Mouse (Mus musculus): ENCODE data around the gene Il17rd. TPM values are rescaled to one million over a fixed set of nuclear protein-coding genes. Genes with fewer than 3 reads are reported as not detected.

Gene Il17rd
- total and polyA plus RNA-seq, 2 experiments from 2014 or later, result 1.5 to 7.2 TPM

DNA sequence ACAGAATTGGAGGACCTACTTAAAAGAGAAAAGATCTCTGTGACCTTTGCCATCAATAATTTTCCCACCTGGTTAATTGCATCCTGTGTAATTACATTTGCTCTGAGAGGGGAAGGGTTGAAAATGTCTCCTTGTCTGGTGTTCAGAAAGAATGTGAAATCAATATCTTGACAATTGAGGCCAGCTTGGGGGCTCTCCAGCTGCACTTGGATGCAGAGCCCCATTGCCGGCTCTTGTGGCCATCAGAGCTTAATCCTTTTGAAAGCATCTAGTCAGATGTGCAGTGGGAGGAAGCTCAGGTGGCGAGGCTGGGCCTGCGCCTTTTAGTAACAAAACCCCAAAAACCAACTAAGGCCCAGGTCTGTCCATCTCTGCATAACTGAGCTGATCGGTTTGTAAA lies 47.3 kb downstream of the Il17rd start:
- Histone ChIP-seq H3K4me1 (ENCODE audit: insufficient read depth) (no peaks in the 10 kb centered on the region), H3K27me3 (ENCODE audit: insufficient read depth, low read length) (no peaks in the 10 kb centered on the region), H3K36me3 (ENCODE audit: insufficient read depth) (no peaks in the 10 kb centered on the region), H3K4me2 (ENCODE audit: low read depth) (no peak overlapping the region), H3K27ac (ENCODE audit: low read depth, low read length) (no peak overlapping the region), H3K9ac (no peak overlapping the region), H3K4me3 (ENCODE audit: low read depth, low read length) (no peak overlapping the region), H3K9me3 (ENCODE audit: low read length) (no peaks in the 10 kb centered on the region)
- 69% methylated on average over 4 of the region's 4 CpGs for WGBS
- DNase-seq (no peak), ATAC-seq (no peak)
- TF ChIP-seq CTCF (IDR thresholded peaks at IDR 0.05; ENCODE audit: low read depth), result no peak

DNA sequence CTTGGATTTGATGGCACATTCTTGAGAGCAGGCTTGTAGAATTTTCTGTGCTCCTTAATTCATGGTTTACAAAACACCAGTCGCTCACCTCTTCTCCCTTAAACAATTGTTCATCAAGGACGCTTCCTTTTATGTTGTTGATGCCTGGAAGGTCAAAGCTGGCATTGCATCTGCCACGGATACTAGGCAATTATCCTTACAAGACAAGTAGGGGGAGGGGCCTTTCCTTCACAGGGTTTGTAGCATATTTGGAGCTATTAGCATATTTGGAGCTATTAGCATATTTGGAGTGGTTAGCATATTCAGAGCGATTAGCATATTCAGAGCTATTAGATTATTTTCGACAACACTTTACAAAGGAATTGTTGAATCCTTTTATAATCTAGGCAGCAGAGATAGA lies 55.5 kb downstream of the Il17rd start:
- WGBS, result 23% methylated on average over 5 of the region's 5 CpGs
- ATAC-seq, result peak; percentile 69; the same call in 1 of the 2 replicates
- H3K27ac ChIP-seq (ENCODE audit: low read depth, low read length), result no peak overlapping the region
- no peak for TF ChIP-seq CTCF (IDR thresholded peaks at IDR 0.05; ENCODE audit: low read depth)
- H3K9me3 ChIP-seq (ENCODE audit: low read length), result no peaks in the 10 kb centered on the region
- H3K36me3 ChIP-seq (ENCODE audit: insufficient read depth), result no peaks in the 10 kb centered on the region
- H3K4me2 ChIP-seq (ENCODE audit: low read depth), result no peak overlapping the region
- H3K4me1 ChIP-seq (ENCODE audit: insufficient read depth), result no peaks in the 10 kb centered on the region
- DNase-seq, result no peak
- H3K9ac ChIP-seq, result no peak overlapping the region
- no peak overlapping the region for H3K4me3 ChIP-seq (ENCODE audit: low read depth, low read length)
- H3K27me3 ChIP-seq (ENCODE audit: insufficient read depth, low read length), result no peaks in the 10 kb centered on the region

DNA sequence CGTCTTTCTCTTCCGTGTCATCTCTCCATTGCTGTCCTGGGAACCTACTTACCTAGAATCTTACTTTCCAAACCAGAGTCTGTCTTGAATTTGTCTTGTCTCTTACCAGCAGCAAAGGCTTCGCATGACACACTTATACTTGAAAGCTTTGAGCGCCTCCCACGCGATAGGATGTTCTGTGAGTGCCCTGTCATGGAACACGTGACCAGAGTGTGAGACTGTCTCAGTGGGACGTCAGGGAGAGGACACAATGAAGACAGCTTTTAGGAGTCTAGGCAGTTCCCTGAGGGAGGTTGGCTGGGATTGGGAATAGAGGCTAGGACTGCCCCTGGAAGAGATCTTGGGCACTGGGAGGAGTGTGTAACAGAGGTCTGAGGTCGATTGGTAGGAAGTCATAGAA lies 57.4 kb downstream of the Il17rd start:
- DNase-seq, result no peak
- Histone ChIP-seq H3K27ac (ENCODE audit: low read depth, low read length) (no peak overlapping the region), H3K36me3 (ENCODE audit: insufficient read depth) (no peaks in the 10 kb centered on the region), H3K4me1 (ENCODE audit: insufficient read depth) (no peaks in the 10 kb centered on the region), H3K9ac (no peak overlapping the region), H3K9me3 (ENCODE audit: low read length) (no peaks in the 10 kb centered on the region), H3K4me3 (ENCODE audit: low read depth, low read length) (no peak overlapping the region), H3K27me3 (ENCODE audit: insufficient read depth, low read length) (no peaks in the 10 kb centered on the region), H3K4me2 (ENCODE audit: low read depth) (no peak overlapping the region)
- 67% methylated on average over 9 of the region's 9 CpGs for WGBS
- ATAC-seq, result no peak
- TF ChIP-seq CTCF (IDR thresholded peaks at IDR 0.05; ENCODE audit: low read depth), result no peak

DNA sequence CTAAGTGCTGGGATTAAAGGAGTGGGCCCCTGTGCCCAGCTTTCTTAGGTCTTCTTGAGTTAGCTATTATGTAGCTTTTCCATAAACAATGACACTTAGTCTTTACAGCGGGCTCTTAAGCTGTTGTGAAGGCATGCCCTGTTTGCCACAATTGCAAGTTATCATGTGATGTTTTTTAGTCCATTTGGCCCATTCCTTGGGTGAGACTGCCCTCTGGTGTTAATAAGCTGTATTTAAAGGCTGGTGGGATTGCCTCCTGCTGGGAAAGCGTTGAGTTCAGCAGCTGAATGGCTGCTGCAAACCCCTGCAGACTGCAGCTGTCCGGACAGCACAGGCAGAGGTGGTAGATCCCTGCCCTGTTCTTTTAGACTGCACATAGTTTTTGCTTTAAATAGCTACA lies 58.0 kb downstream of the Il17rd start:
- Histone ChIP-seq H3K4me3 (ENCODE audit: low read depth, low read length) (no peak overlapping the region), H3K9ac (no peak overlapping the region), H3K36me3 (ENCODE audit: insufficient read depth) (no peaks in the 10 kb centered on the region), H3K27me3 (ENCODE audit: insufficient read depth, low read length) (no peaks in the 10 kb centered on the region), H3K27ac (ENCODE audit: low read depth, low read length) (no peak overlapping the region), H3K4me1 (ENCODE audit: insufficient read depth) (no peaks in the 10 kb centered on the region), H3K4me2 (ENCODE audit: low read depth) (no peak overlapping the region), H3K9me3 (ENCODE audit: low read length) (no peaks in the 10 kb centered on the region)
- peak; percentile 94 for TF ChIP-seq CTCF (IDR thresholded peaks at IDR 0.05; ENCODE audit: low read depth)
- DNase-seq, result peak; percentile 91
- 6% methylated on average over 3 of the region's 3 CpGs for WGBS
- peak; percentile 62 for ATAC-seq

DNA sequence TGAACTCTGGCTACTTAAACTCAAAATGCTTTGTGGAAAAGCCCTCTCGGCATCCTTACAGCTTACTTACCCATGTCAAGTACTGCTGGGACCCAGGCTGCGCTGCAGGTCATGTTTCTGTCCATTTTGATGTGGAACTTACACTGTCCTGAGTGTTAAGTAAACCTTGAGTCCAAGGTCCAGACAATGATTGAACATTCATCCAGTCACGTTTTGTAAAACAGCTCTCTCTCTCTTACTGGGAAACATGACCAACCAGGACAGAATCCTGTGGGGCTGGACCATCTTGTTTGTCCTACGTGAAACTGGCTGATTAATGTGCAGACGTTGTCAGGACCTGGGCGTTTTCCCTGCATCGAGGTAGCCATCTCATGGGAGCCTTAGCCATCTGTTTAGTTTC lies 63.0 kb downstream of the Il17rd start:
- H3K36me3 ChIP-seq (ENCODE audit: insufficient read depth), result no peaks in the 10 kb centered on the region
- ATAC-seq (no peak), DNase-seq (no peak)
- no peak overlapping the region for H3K4me2 ChIP-seq (ENCODE audit: low read depth)
- WGBS, result 81% methylated on average over 7 of the region's 7 CpGs
- H3K4me3 ChIP-seq (ENCODE audit: low read depth, low read length), result no peak overlapping the region
- H3K27me3 ChIP-seq (ENCODE audit: insufficient read depth, low read length), result no peaks in the 10 kb centered on the region
- no peak overlapping the region for H3K27ac ChIP-seq (ENCODE audit: low read depth, low read length)
- H3K9ac ChIP-seq, result no peak overlapping the region
- no peaks in the 10 kb centered on the region for H3K4me1 ChIP-seq (ENCODE audit: insufficient read depth)
- no peak for TF ChIP-seq CTCF (IDR thresholded peaks at IDR 0.05; ENCODE audit: low read depth)
- no peaks in the 10 kb centered on the region for H3K9me3 ChIP-seq (ENCODE audit: low read length)

DNA sequence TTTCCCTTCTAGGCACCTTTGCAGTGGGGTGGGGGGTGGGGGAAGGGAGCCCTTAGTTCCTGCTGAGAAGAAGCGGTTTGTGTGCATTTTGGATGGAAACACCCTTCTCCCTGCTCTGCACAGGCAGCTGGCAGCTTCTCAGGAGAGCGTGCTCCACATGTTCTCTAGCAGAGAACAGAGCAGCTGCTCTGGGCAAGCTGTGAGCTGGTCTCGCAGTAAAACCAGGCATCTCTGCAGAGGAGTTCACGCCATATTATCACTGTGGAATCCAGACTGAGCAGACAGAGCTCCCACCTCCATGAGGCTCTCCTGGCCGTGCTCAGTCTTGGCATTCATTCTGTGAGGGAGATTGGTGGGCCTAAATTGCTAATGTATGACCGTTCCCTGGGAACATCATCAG lies 64.0 kb downstream of the Il17rd start:
- Histone ChIP-seq H3K4me3 (ENCODE audit: low read depth, low read length) (no peak overlapping the region), H3K9ac (no peak overlapping the region), H3K27me3 (ENCODE audit: insufficient read depth, low read length) (no peaks in the 10 kb centered on the region), H3K4me1 (ENCODE audit: insufficient read depth) (no peaks in the 10 kb centered on the region), H3K9me3 (ENCODE audit: low read length) (no peaks in the 10 kb centered on the region), H3K36me3 (ENCODE audit: insufficient read depth) (no peaks in the 10 kb centered on the region), H3K27ac (ENCODE audit: low read depth, low read length) (no peak overlapping the region), H3K4me2 (ENCODE audit: low read depth) (no peak overlapping the region)
- peak; percentile 65 for ATAC-seq
- TF ChIP-seq CTCF (IDR thresholded peaks at IDR 0.05; ENCODE audit: low read depth), result no peak
- DNase-seq, result peak; percentile 22
- 60% methylated on average over 6 of the region's 6 CpGs for WGBS

DNA sequence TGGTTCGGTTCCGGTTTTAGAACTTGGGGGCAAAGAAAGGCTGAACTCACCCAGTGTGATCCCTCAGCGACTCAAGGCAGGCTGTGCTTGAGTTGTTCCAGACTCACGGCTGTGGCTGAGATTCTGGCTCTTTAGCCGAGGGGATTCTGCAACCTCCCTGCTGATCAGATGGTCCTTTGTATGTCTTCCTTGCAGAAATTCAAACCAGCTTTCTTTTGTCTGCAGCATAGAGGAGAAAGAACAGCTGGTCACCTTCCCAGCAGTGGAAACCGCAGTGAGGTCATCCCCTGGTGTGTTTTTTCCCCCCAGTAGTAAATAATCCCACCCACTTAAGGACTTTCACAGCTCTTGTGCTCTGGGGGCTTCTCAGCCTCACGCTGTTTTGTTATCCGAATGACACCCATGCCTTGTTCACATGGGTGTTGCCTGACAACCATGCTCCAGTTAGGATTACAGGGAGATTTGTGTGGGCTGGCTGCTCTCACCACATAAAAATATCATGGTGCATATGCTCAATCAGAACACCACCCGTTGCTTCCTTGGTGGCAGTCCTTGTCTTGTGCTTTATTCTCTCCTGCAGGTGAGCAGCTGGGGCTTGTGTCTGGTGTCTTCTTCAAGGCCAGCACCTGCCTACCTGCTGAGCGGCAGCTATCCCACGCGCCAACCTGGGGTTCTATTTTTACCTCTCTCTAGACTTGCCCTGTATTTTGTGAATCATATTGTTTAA lies 67.2 kb downstream of the Il17rd start:
- no peak for TF ChIP-seq CTCF (IDR thresholded peaks at IDR 0.05; ENCODE audit: low read depth)
- H3K4me3 ChIP-seq (ENCODE audit: low read depth, low read length), result no peak overlapping the region
- no peaks in the 10 kb centered on the region for H3K36me3 ChIP-seq (ENCODE audit: insufficient read depth)
- no peak overlapping the region for H3K27ac ChIP-seq (ENCODE audit: low read depth, low read length)
- H3K9ac ChIP-seq, result no peak overlapping the region
- no peaks in the 10 kb centered on the region for H3K4me1 ChIP-seq (ENCODE audit: insufficient read depth)
- DNase-seq (no peak), ATAC-seq (no peak)
- no peaks in the 10 kb centered on the region for H3K27me3 ChIP-seq (ENCODE audit: insufficient read depth, low read length)
- no peaks in the 10 kb centered on the region for H3K9me3 ChIP-seq (ENCODE audit: low read length)
- 66% methylated on average over 12 of the region's 12 CpGs for WGBS
- H3K4me2 ChIP-seq (ENCODE audit: low read depth), result no peak overlapping the region
